Mouse (Mus musculus) kidney, adult 2 months (tissue): ENCODE measurements around the gene Fam221a. TPM values are rescaled to one million over a fixed set of nuclear protein-coding genes. Genes with fewer than 3 reads are reported as not detected.

Experiments used
- DNase-seq: peaks from one replicate; pipeline ENCODE4 v3.0.0; 2021
- H3K27ac ChIP-seq: fragments of 200-500 bp; 2 replicates; pipeline ENCODE4 v1.5.1; 2012; ENCODE audit warnings: low read depth, low read length, control low read depth, inconsistent platforms; ENCODE audit not compliant: insufficient read depth
- H3K27me3 ChIP-seq: fragments of 200-500 bp; replicated peaks from 2 replicates; pipeline ENCODE4 v1.6.1; 2012; ENCODE audit warnings: mild to moderate bottlenecking, moderate library complexity, low read length, inconsistent platforms; ENCODE audit not compliant: control insufficient read depth, insufficient read depth
- H3K36me3 ChIP-seq: fragments of 200-500 bp; 2 replicates; pipeline ENCODE4 v1.6.1; 2012; ENCODE audit warnings: mild to moderate bottlenecking, moderate library complexity, low read length, inconsistent platforms; ENCODE audit not compliant: control insufficient read depth, insufficient read depth
- H3K4me1 ChIP-seq: fragments of 200-500 bp; 2 replicates; pipeline ENCODE4 v1.6.1; 2011; ENCODE audit warnings: low read length; ENCODE audit not compliant: control insufficient read depth, insufficient read depth
- H3K4me3 ChIP-seq: fragments of 200-500 bp; 2 replicates; pipeline ENCODE4 v1.5.1; 2011; ENCODE audit warnings: mild to moderate bottlenecking, low read depth, low read length, control low read depth; ENCODE audit not compliant: insufficient read depth
- CTCF ChIP-seq: fragments of 200-500 bp; conservative IDR thresholded peaks from 2 replicates; pipeline ENCODE4 v1.5.1; 2011; ENCODE audit warnings: low read depth, mild to moderate bottlenecking, control low read depth, low read length, moderate library complexity, mixed read lengths; ENCODE audit not compliant: insufficient read depth, insufficient read length
- POLR2A ChIP-seq: fragments of 200-500 bp; IDR thresholded peaks from one replicate; pipeline ENCODE4 v1.6.1; 2011; ENCODE audit warnings: low read depth, low read length, control low read depth
- WGBS: fragments of 180-500 bp; shearing (Covaris S2); methylation state at CpG from one replicate; pipeline ENCODE4 v1.1.7; 2018; 5-methylcytosine and 5-hydroxymethylcytosine counted together
- polyA plus RNA-seq: library from polyadenylated mRNA; depleted of rRNA; stranded (reverse); fragments of >200 nt; gene quantifications from 2 replicates; pipeline ENCODE4 v1.2.3, GENCODE M21; 2012; rRNA removed

Fam221a gene
- 1.8 and 2.3 TPM in 2 replicates for polyA plus RNA-seq

- H3K27ac ChIP-seq = no peak within 1 kb of the TSS
- 5% methylated on average over 47 of the region's 49 CpGs for WGBS
These were observed at the start of gene Fam221a for GRCm38 (mm10) chr6:49367159-49368054. Fam221a (plus strand) TSS chr6:49367739.

GRCm38 (mm10) chr6:49318966-49319594 is 48.5 kb upstream of the Fam221a start, which contains the start of gene Ccdc126:
Ccdc126 (plus strand) TSS chr6:49319274.
- DNase-seq = peak; percentile 99
- Histone ChIP-seq H3K27me3 (no peaks in the 10 kb centered on the region), H3K36me3 (no peaks in the 10 kb centered on the region), H3K27ac (peak within 1 kb of the TSS; percentile 57), H3K4me3 (peak within 1 kb of the TSS; percentile 67), H3K4me1 (peaks cover 4% of the 10 kb centered on the region; the same call in 1 of the 2 replicates)
- TF ChIP-seq CTCF = peak; percentile 61
- TF ChIP-seq POLR2A = no peak
- whole genome bisulfite sequencing = under 1% methylated on average over 47 of the region's 47 CpGs

More at GRCm38 (mm10) chr6:49367159-49368054, at the start of gene Fam221a:
- H3K4me1 ChIP-seq = no peaks in the 10 kb centered on the region
- H3K27me3 ChIP-seq = no peaks in the 10 kb centered on the region
- DNase-seq = peak; percentile 92
- peak within 1 kb of the TSS; percentile 56 for H3K4me3 ChIP-seq
- H3K36me3 ChIP-seq = no peaks in the 10 kb centered on the region
- TF ChIP-seq POLR2A (no peak), CTCF (peak; percentile 32)

GRCm38 (mm10) chr6:49319595-49320315 is 47.8 kb upstream of the Fam221a start:
- WGBS = 11% methylated on average over 13 of the region's 13 CpGs
- DNase-seq = peak; percentile 9
- peak overlapping the region; percentile 57 for H3K27ac ChIP-seq
- no peaks in the 10 kb centered on the region for H3K36me3 ChIP-seq
- H3K4me1 ChIP-seq = peaks cover 4% of the 10 kb centered on the region; the same call in 1 of the 2 replicates
- H3K27me3 ChIP-seq = no peaks in the 10 kb centered on the region
- peak overlapping the region; percentile 67 for H3K4me3 ChIP-seq
- TF ChIP-seq POLR2A (no peak), CTCF (0 out of 2 replicates have a peak, but pooled peaks have one; percentile 17)

- Histone ChIP-seq H3K36me3 (no peaks in the 10 kb centered on the region), H3K27me3 (no peaks in the 10 kb centered on the region), H3K4me3 (no peak overlapping the region), H3K27ac (no peak overlapping the region), H3K4me1 (peaks cover 4% of the 10 kb centered on the region; the same call in 1 of the 2 replicates)
- TF ChIP-seq CTCF (no peak), POLR2A (no peak)
- 87% methylated on average over 3 of the region's 3 CpGs for WGBS
- DNase-seq = no peak
These were observed 46.2 kb upstream of the Fam221a start for GRCm38 (mm10) chr6:49321341-49321740.

GRCm38 (mm10) chr6:49322056-49322455 is 45.5 kb upstream of the Fam221a start:
- peak; percentile 7 for DNase-seq
- no peaks in the 10 kb centered on the region for H3K36me3 ChIP-seq
- peaks cover 4% of the 10 kb centered on the region; the same call in 1 of the 2 replicates for H3K4me1 ChIP-seq
- TF ChIP-seq POLR2A = no peak
- no peak for TF ChIP-seq CTCF
- H3K27me3 ChIP-seq = no peaks in the 10 kb centered on the region
- H3K27ac ChIP-seq = no peak overlapping the region
- no peak overlapping the region for H3K4me3 ChIP-seq

GRCm38 (mm10) chr6:49322986-49323385 is 44.6 kb upstream of the Fam221a start:
- no peaks in the 10 kb centered on the region for H3K27me3 ChIP-seq
- no peaks in the 10 kb centered on the region for H3K36me3 ChIP-seq
- no peak overlapping the region for H3K4me3 ChIP-seq
- H3K27ac ChIP-seq = no peak overlapping the region
- peaks cover 4% of the 10 kb centered on the region; the same call in 1 of the 2 replicates for H3K4me1 ChIP-seq
- DNase-seq = no peak
- WGBS = 61% methylated on average over 2 of the region's 2 CpGs
- TF ChIP-seq POLR2A (no peak), CTCF (no peak)
